Mouse (Mus musculus): ENCODE results near the gene 9430097D07Rik.

GRCm38 (mm10) chr2:32537941-32538340, 37.5 kb downstream of the 9430097D07Rik start:
- TF ChIP-seq CTCF (IDR thresholded peaks at IDR 0.05; ENCODE audit: extremely low read depth, insufficient read depth, low read length) = no peak
- no peak for TF ChIP-seq POLR2A (IDR thresholded peaks at IDR 0.05; ENCODE audit: extremely low read depth, insufficient read depth, low read length)
